Mouse (Mus musculus) T-helper 17 cell (primary cell): ENCODE data around the gene Nrg4.

ENCODE experiments used
- in situ Hi-C, 2 experiments: fragments of 300-600 bp; cut with MboI, MseI; formaldehyde crosslinking; loops; 1 replicate in 1 of 2; 2 replicates in 1 of 2; pipeline ENCODE4 v1.15.1; 2025; ENCODE audit warnings: high pct_unique_total_duplicates in 2 of 2

Nrg4 gene

GRCm38 (mm10) chr9:55326515-55327233 lies at the start of gene Nrg4, which contains the start of gene Tmem266:
Gene Nrg4, minus strand, starts transcription at chr9:55326844.
Gene Tmem266, plus strand, starts transcription at chr9:55326913.
- in situ Hi-C loops, result no loop called here

GRCm38 (mm10) chr9:55371908-55372307 lies 45.3 kb upstream of the Nrg4 start:
- in situ Hi-C loops, result no loop called here

GRCm38 (mm10) chr9:55368011-55368410 lies 41.4 kb upstream of the Nrg4 start:
- in situ Hi-C loops, result no loop called here

GRCm38 (mm10) chr9:55363707-55364106 lies 37.1 kb upstream of the Nrg4 start:
- in situ Hi-C loops, result no loop called here

- in situ Hi-C loops, result no loop called here
These were observed 35.3 kb upstream of the Nrg4 start for GRCm38 (mm10) chr9:55361969-55362368.

GRCm38 (mm10) chr9:55360861-55361260 lies 34.2 kb upstream of the Nrg4 start:
- in situ Hi-C loops, result no loop called here

- in situ Hi-C loops, result no loop called here
These were observed 33.7 kb upstream of the Nrg4 start for GRCm38 (mm10) chr9:55360372-55360771.

GRCm38 (mm10) chr9:55357164-55357563 lies 30.5 kb upstream of the Nrg4 start:
- in situ Hi-C loops, result no loop called here

- in situ Hi-C loops, result no loop called here
These were observed 28.7 kb upstream of the Nrg4 start for GRCm38 (mm10) chr9:55355270-55355834.

GRCm38 (mm10) chr9:55354686-55355085 lies 28.0 kb upstream of the Nrg4 start:
- in situ Hi-C loops, result no loop called here

GRCm38 (mm10) chr9:55348664-55349063 lies 22.0 kb upstream of the Nrg4 start:
- in situ Hi-C loops, result no loop called here

GRCm38 (mm10) chr9:55345332-55345731 lies 18.7 kb upstream of the Nrg4 start:
- in situ Hi-C loops, result no loop called here

GRCm38 (mm10) chr9:55344165-55344564 lies 17.5 kb upstream of the Nrg4 start:
- in situ Hi-C loops, result no loop called here

GRCm38 (mm10) chr9:55332949-55333348 lies 6.3 kb upstream of the Nrg4 start:
- in situ Hi-C loops, result no loop called here

- in situ Hi-C loops, result no loop called here
These were observed 5.8 kb upstream of the Nrg4 start for GRCm38 (mm10) chr9:55332476-55332875.

GRCm38 (mm10) chr9:55329401-55329800 lies 2.8 kb upstream of the Nrg4 start:
- in situ Hi-C loops, result no loop called here

GRCm38 (mm10) chr9:55328151-55328918 lies 1.7 kb upstream of the Nrg4 start:
- in situ Hi-C loops, result no loop called here

GRCm38 (mm10) chr9:55327234-55327615 lies 581 bp upstream of the Nrg4 start:
- in situ Hi-C loops, result no loop called here

GRCm38 (mm10) chr9:55325564-55326514 lies 805 bp downstream of the Nrg4 start:
- in situ Hi-C loops, result no loop called here

- in situ Hi-C loops, result no loop called here
These were observed 1.6 kb downstream of the Nrg4 start for GRCm38 (mm10) chr9:55325061-55325460.

GRCm38 (mm10) chr9:55324516-55324915 lies 2.1 kb downstream of the Nrg4 start:
- in situ Hi-C loops, result no loop called here
